Mouse (Mus musculus) C3H10T1/2 (cell line): Measurements from ENCODE around the gene Olfr452. TPM values are rescaled to one million over a fixed set of nuclear protein-coding genes. Genes with fewer than 3 reads are reported as not detected.

Experiments
- polyA plus RNA-seq, 2 experiments: library from polyadenylated mRNA; unstranded; fragments of >200 nt; fragmentation: generic; extraction: Trizol; gene quantifications; one replicate each; pipeline ENCODE4 v1.2.1; 2012; ENCODE audit warnings: missing spikeins in 2 of 2

The Olfr452 gene
- polyA plus RNA-seq, result not detected

DNA sequence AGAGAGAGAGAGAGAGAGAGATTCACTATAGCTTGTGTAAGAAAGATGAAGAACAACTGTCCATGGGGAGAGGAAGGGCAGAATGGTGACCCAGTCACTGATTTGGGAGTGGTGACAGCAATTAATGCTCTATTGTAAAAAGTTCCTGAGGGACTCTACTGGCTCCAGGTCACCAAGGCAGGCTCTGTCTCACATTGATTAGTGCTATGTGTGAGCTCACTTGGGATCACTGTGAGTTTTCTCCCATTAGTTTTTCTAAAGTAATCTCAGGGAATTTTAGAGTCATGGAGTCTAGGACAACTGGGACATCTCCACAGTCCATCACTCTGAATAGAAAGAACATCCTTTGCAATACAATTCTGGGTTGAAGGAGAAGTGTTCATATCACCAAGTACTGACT lies at the start of gene Olfr452:
Olfr452 (plus strand) TSS at position 301 of the 400 bp plus-strand sequence.

DNA sequence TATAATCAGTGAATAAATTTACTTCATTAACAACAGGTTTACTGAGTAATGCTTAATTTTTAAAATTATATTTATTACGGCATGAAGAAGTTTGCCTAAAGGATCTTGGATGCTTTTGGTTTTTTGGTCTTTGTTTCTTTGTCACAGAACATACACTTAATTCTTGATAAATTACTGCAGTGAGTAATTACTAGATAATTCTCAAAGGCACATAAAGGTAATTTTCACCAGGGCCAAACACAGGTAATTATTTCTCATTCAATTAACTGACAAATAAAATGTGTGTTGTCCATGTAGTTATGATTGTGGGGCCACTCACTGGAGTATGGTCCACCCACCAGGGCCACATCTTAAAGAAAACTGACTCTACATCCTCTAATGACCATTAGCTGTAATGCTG lies 45.8 kb upstream of the Olfr452 start, which contains the start of gene Olfr453:
Olfr453 (plus strand) TSS at position 301 of the 400 bp plus-strand sequence.

GRCm38 (mm10) chr6:42756104-42756503 lies 28.8 kb upstream of the Olfr452 start, which contains the start of gene Olfr38:
Gene Olfr38, plus strand, starts transcription at chr6:42756404.

DNA sequence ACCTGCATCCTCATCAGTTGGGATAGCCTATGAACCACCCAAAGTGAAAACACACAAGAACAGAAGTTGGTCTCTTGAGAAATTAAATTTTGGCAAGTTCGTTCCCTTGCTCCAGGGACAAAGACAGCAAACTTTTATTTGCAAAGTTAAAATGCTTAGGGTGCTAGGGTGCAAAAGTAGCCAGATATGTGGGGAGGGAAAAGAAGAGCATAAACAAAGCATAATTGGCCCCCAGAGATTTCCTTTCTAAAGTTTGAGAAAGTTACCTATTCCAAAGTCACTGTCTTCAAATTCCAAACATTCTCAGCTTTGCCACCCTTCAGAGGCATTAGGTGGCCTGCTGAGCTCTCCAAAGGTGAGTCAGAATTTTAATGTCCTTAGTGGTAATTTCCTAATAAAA lies 26.7 kb downstream of the Olfr452 start, which contains the start of gene Olfr450:
Olfr450 (plus strand) TSS at position 301 of the 400 bp plus-strand sequence.

DNA sequence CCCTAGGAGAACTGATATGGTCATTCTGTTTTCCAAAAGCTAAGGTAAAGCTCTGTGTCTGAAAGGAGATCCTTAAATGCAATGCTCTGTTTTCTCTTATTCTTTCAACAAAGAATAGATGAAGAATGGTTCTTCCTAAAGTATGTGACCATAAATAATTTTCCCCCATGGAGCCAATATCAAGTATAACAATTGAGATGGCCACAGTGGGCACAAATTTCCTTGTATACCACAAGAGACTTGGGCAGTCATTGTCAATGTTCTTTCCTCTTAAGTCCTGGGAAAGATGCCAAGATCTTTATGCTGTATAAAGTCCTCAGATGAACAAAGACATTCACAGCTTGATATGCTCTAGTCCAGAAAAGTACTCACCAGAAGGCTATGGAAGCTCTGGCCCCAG lies 49.2 kb downstream of the Olfr452 start, which contains the start of gene Olfr449:
Olfr449 (plus strand) TSS at position 301 of the 400 bp plus-strand sequence.

Other genes with a start within 250 kb of the Olfr452 start
- gene Olfr455, start 237.5 kb upstream of the Olfr452 start, polyA plus RNA-seq, result not detected
- under 1 TPM in 1 of 2 experiments, not detected in 1; 0.04 TPM for gene Tcaf3, start 187.4 kb upstream of the Olfr452 start, polyA plus RNA-seq
- gene Tcaf2, start 139.8 kb upstream of the Olfr452 start, polyA plus RNA-seq, result 1 to 10 TPM in 1 of 2 experiments, under 1 TPM in 1; 0.14 to 1.3 TPM
- 10 to 100 TPM in 1 of 2 experiments, 1 to 10 TPM in 1; 3.7 to 22.2 TPM for gene Tcaf1, start 75.0 kb upstream of the Olfr452 start, polyA plus RNA-seq
- gene Olfr453, start 45.7 kb upstream of the Olfr452 start, polyA plus RNA-seq, result not detected
- not detected for gene Olfr38, start 28.7 kb upstream of the Olfr452 start, polyA plus RNA-seq
- gene Olfr450, start 26.8 kb downstream of the Olfr452 start, polyA plus RNA-seq, result not detected
- gene Olfr449, start 49.3 kb downstream of the Olfr452 start, polyA plus RNA-seq, result not detected
- not detected for gene Olfr448, start 105.3 kb downstream of the Olfr452 start, polyA plus RNA-seq
- gene Olfr447, start 123.8 kb downstream of the Olfr452 start, polyA plus RNA-seq, result not detected
- gene Olfr446, start 136.3 kb downstream of the Olfr452 start, polyA plus RNA-seq, result not detected
- gene Olfr444, start 164.0 kb downstream of the Olfr452 start, polyA plus RNA-seq, result not detected